Mouse (Mus musculus): ENCODE measurements around the gene 4932438A13Rik.

GRCm38 (mm10) chr3:36862721-36863275 lies at the start of gene 4932438A13Rik:
- TF ChIP-seq CTCF (IDR thresholded peaks at IDR 0.05; ENCODE audit: low read depth) (peak; percentile 26; the same call in 1 of the 2 replicates), EP300 (optimal IDR thresholded peaks at IDR 0.05) (no peak)
